9 mouse cellular contexts compared by ENCODE assay signal in the genomic region with DNA sequence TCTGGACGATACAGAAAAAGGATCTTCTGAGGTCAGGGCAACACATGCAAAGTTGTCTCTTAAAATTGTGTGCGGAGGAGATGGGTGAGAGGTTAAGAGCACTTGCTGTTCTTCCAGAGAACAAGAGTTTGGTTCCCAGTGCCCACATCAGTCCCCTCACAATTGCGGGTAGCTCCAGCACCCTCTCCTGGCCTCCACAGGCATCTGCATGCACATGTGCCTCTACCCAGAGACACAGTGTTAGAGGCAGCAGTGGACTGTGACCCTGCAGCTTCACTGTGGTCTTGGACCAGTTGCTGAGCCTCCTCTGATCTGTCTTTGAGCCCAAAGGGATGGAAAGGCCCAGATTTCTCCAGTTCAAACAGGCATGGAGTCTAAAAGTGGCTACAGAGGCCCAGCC. TPM values are rescaled to one million over a fixed set of nuclear protein-coding genes. Genes with fewer than 3 reads are reported as not detected.
DNase-seq lines count a peak whose midpoint lies in the region; ATAC-seq and TF ChIP-seq lines count a peak whose summit lies in the region.
"Not testable (repeated sequence)": the region's sequence is repeated elsewhere in the genome, so short reads cannot be mapped to it uniquely, and the experiment has no call there.
"Had no signal": no experiment of that assay in that cellular context is flagged by ENCODE, and none has a peak within 500 bp of the region (broad histone marks: within the 10 kb centered on the region; RNA-seq: fewer than 3 reads in every experiment).

No protein-coding gene starts in this region.

- H3K79me2 ChIP-seq in MEL (ENCODE audit: control insufficient read depth, insufficient read depth, low read length, poor library complexity); heart, adult 2 months (replicated peaks; ENCODE audit: control insufficient read depth, insufficient read depth, low read length): not testable (repeated sequence)

- not testable (repeated sequence) for H3K9ac ChIP-seq in MEL (ENCODE audit: control insufficient read depth, low read depth, low read length, poor library complexity, severe bottlenecking); heart, adult 2 months (ENCODE audit: low read depth, low read length); lung, embryonic 14.5 days

- intact Hi-C loops in heart, adult 2 months (cut with DNase I); left cerebral cortex, adult 2 months (cut with DNase I): not testable (repeated sequence)

- DNase-seq in A20 (ENCODE audit: low read depth, low spot score) (peak; percentile 17), MEL (ENCODE audit: low read depth, low spot score) (peak; percentile 48)
- DNase-seq in heart, adult 2 months; left cerebral cortex, adult 2 months (ENCODE audit: extremely low spot score in 1 of 2, low spot score in 2 of 2); lung, embryonic 14.5 days: not testable (repeated sequence)
- DNase-seq in spleen, postnatal 4 days (ENCODE audit: low spot score in 2 of 2): peak; percentile 38 to 69
- peak; percentile 27 to 31 for DNase-seq in thymus, postnatal 36 days

- WGBS in heart, adult 2 months: 94% methylated on average over 3 of the region's 3 CpGs
- 76% methylated on average over 3 of the region's 3 CpGs for WGBS in lung, embryonic 14.5 days

- peak; percentile 39 to 43 (median 40) for TF ChIP-seq CTCF in MEL (IDR thresholded peaks at IDR 0.05 in 2 of 3, conservative IDR thresholded peaks at IDR 0.05 in 1 of 3; ENCODE audit: control insufficient read depth in 1 of 3, insufficient read depth in 1 of 3, low read depth in 2 of 3, low read length in 3 of 3, poor library complexity in 1 of 3, severe bottlenecking in 1 of 3)
- 0 out of 2 replicates have a peak, but pooled peaks have one; percentile 23 for TF ChIP-seq CTCF in heart, adult 2 months (IDR thresholded peaks at IDR 0.05)
- peak; percentile 5 for TF ChIP-seq CTCF in left cerebral cortex, adult 2 months (IDR thresholded peaks at IDR 0.05)
- TF ChIP-seq CTCF in lung, embryonic 14.5 days (IDR thresholded peaks at IDR 0.05; ENCODE audit: low read depth): peak; percentile 23; the same call in 1 of the 2 replicates

- not testable (repeated sequence) for TF ChIP-seq RAD21 in MEL (IDR thresholded peaks at IDR 0.05; ENCODE audit: low read depth, low read length)

- TF ChIP-seq POLR2A in MEL (IDR thresholded peaks at IDR 0.05; ENCODE audit: control insufficient read depth in 1 of 2, insufficient read depth in 1 of 2, low read depth in 1 of 2, low read length in 2 of 2, poor library complexity in 1 of 2); heart, adult 2 months (IDR thresholded peaks at IDR 0.05; ENCODE audit: insufficient read depth, low read depth, low read length): not testable (repeated sequence)

- not testable (repeated sequence) for TF ChIP-seq EP300 in MEL (IDR thresholded peaks at IDR 0.05; ENCODE audit: low read depth in 1 of 2, low read length in 2 of 2); heart, adult 2 months (IDR thresholded peaks at IDR 0.05; ENCODE audit: insufficient read depth, low read depth, low read length)

- not testable (repeated sequence) for H3K4me3 ChIP-seq in MEL (ENCODE audit: control insufficient read depth in 1 of 2, insufficient read depth in 1 of 2, low read depth in 2 of 2, low read length in 2 of 2); heart, adult 2 months; left cerebral cortex, adult 2 months; lung, embryonic 14.5 days (ENCODE audit: low read depth, low read length)

- peak overlapping the region; percentile 15; the same call in 1 of the 2 replicates for H3K27ac ChIP-seq in MEL (ENCODE audit: control insufficient read depth, low read depth, low read length)
- not testable (repeated sequence) for H3K27ac ChIP-seq in heart, adult 2 months; left cerebral cortex, adult 2 months; lung, embryonic 14.5 days (ENCODE audit: low read depth)

- H3K27me3 ChIP-seq in MEL (ENCODE audit: control insufficient read depth in 1 of 2, insufficient read depth in 2 of 2, low read length in 2 of 2); heart, adult 2 months (ENCODE audit: control insufficient read depth, insufficient read depth, low read length); lung, embryonic 14.5 days (ENCODE audit: insufficient read depth, low read length): not testable (repeated sequence)

- peaks cover 9 to 16% of the 10 kb centered on the region in 2 experiments for H3K4me1 ChIP-seq in MEL (ENCODE audit: control insufficient read depth in 1 of 2, insufficient read depth in 2 of 2, low read length in 2 of 2)
- H3K4me1 ChIP-seq in heart, adult 2 months (ENCODE audit: control insufficient read depth, insufficient read depth, low read length); lung, embryonic 14.5 days (ENCODE audit: insufficient read depth): not testable (repeated sequence)

- H3K9me3 ChIP-seq in MEL (replicated peaks; ENCODE audit: insufficient read depth, low read length); lung, embryonic 14.5 days (ENCODE audit: low read depth, low read length): not testable (repeated sequence)

- not testable (repeated sequence) for ATAC-seq in lung, embryonic 14.5 days (ENCODE audit: insufficient read depth)

- not testable (repeated sequence) for H3K4me2 ChIP-seq in lung, embryonic 14.5 days

- peaks cover 0 to 13% of the 10 kb centered on the region in 2 experiments; a peak in 2 of 4 replicates for H3K36me3 ChIP-seq in MEL (ENCODE audit: control insufficient read depth in 1 of 2, insufficient read depth in 2 of 2, low read length in 2 of 2)
- not testable (repeated sequence) for H3K36me3 ChIP-seq in heart, adult 2 months (ENCODE audit: control insufficient read depth, insufficient read depth, low read length); lung, embryonic 14.5 days (ENCODE audit: insufficient read depth)

TF ChIP-seq in MEL, 35 proteins besides CTCF, POLR2A, EP300 and RAD21:
- TF ChIP-seq SMC3 (IDR thresholded peaks at IDR 0.05; ENCODE audit: low read depth, low read length): peak; percentile 36
TF ChIP-seq in MEL: peak in this region for 1; not testable (repeated sequence) for 34.

RNA-seq across cellular contexts. Expression of a gene that starts 4.0 kb away (rescaled TPM):
- total RNA-seq in MEL (2012; rRNA removed): 6.9 and 7.5 TPM in 2 replicates
- 1 to 10 TPM in 1 of 2 experiments, not detected in 1; 6.2 TPM for polyA plus RNA-seq in MEL (2012; ENCODE audit: insufficient read depth in 1 of 2, insufficient read length in 2 of 2, low read depth in 1 of 2, low replicate concordance in 2 of 2, missing spikeins in 1 of 2)
- 1 to 10 TPM; 4.3 to 5.3 TPM for total RNA-seq in heart, adult 2 months (2021)
- polyA plus RNA-seq in heart, adult 2 months (2012; rRNA removed): 2.9 and 3.9 TPM in 2 replicates
- total RNA-seq in left cerebral cortex, adult 2 months (2021): 1 to 10 TPM; 6.5 to 8.1 TPM
- 6.7 and 8.5 TPM in 2 replicates for polyA plus RNA-seq in lung, embryonic 14.5 days (2014; fragmentation: Nextera tagmentation; extraction: Ambion mirVana)

RNA-seq across cellular contexts. Expression of a gene that starts 15.1 kb away (rescaled TPM):
- 1.4 and 2.1 TPM in 2 replicates for total RNA-seq in MEL (2012; rRNA removed)
- polyA plus RNA-seq in MEL (2012; ENCODE audit: insufficient read depth in 1 of 2, insufficient read length in 2 of 2, low read depth in 1 of 2, low replicate concordance in 2 of 2, missing spikeins in 1 of 2): 1 to 10 TPM in 1 of 2 experiments, not detected in 1; 1.5 TPM
- total RNA-seq in heart, adult 2 months (2021): 1 to 10 TPM; 2.3 to 2.4 TPM
- 1.7 and 2.4 TPM in 2 replicates for polyA plus RNA-seq in heart, adult 2 months (2012; rRNA removed)
- total RNA-seq in left cerebral cortex, adult 2 months (2021): 1 to 10 TPM; 3.8 to 5.0 TPM
- polyA plus RNA-seq in lung, embryonic 14.5 days (2014; fragmentation: Nextera tagmentation; extraction: Ambion mirVana): 5.6 and 6.8 TPM in 2 replicates

RNA-seq across cellular contexts. Expression of a gene that starts 21.6 kb away (rescaled TPM):
- total RNA-seq in MEL (2012; rRNA removed): 2.3 and 2.5 TPM in 2 replicates
- 1 to 10 TPM in 1 of 2 experiments, not detected in 1; 2.1 TPM for polyA plus RNA-seq in MEL (2012; ENCODE audit: insufficient read depth in 1 of 2, insufficient read length in 2 of 2, low read depth in 1 of 2, low replicate concordance in 2 of 2, missing spikeins in 1 of 2)
- 1 to 10 TPM; 3.1 to 4.0 TPM for total RNA-seq in heart, adult 2 months (2021)
- 3.1 and 3.5 TPM in 2 replicates for polyA plus RNA-seq in heart, adult 2 months (2012; rRNA removed)
- total RNA-seq in left cerebral cortex, adult 2 months (2021): 1 to 10 TPM; 7.6 to 9.3 TPM
- polyA plus RNA-seq in lung, embryonic 14.5 days (2014; fragmentation: Nextera tagmentation; extraction: Ambion mirVana): 4.9 and 7.1 TPM in 2 replicates
- polyA plus RNA-seq: erythroblast, embryonic 14.5 days had no signal

RNA-seq across cellular contexts. Expression of a gene that starts 26.5 kb away (rescaled TPM):
- total RNA-seq in MEL (2012; rRNA removed): 4.3 and 5.4 TPM in 2 replicates
- 10 to 100 TPM in 1 of 2 experiments, not detected in 1; 12.0 TPM for polyA plus RNA-seq in MEL (2012; ENCODE audit: insufficient read depth in 1 of 2, insufficient read length in 2 of 2, low read depth in 1 of 2, low replicate concordance in 2 of 2, missing spikeins in 1 of 2)
- total RNA-seq in heart, adult 2 months (2021): 10 to 100 TPM; 36.5 to 37.2 TPM
- polyA plus RNA-seq in heart, adult 2 months (2012; rRNA removed): 30.8 and 31.6 TPM in 2 replicates
- total RNA-seq in left cerebral cortex, adult 2 months (2021): 10 to 100 TPM; 13.4 to 14.3 TPM
- 4.7 and 6.5 TPM in 2 replicates for polyA plus RNA-seq in lung, embryonic 14.5 days (2014; fragmentation: Nextera tagmentation; extraction: Ambion mirVana)
- polyA plus RNA-seq: CD4-positive, CD25-positive, alpha-beta regulatory T cell, adult 4 months had no signal

RNA-seq across cellular contexts. Expression of a gene that starts 34.8 kb away (rescaled TPM):
- total RNA-seq in MEL (2012; rRNA removed): 3.7 and 4.1 TPM in 2 replicates
- 1 to 10 TPM in 1 of 2 experiments, not detected in 1; 3.1 TPM for polyA plus RNA-seq in MEL (2012; ENCODE audit: insufficient read depth in 1 of 2, insufficient read length in 2 of 2, low read depth in 1 of 2, low replicate concordance in 2 of 2, missing spikeins in 1 of 2)
- 1 to 10 TPM; 3.2 TPM for total RNA-seq in heart, adult 2 months (2021)
- polyA plus RNA-seq in heart, adult 2 months (2012; rRNA removed): 2.6 and 3.5 TPM in 2 replicates
- total RNA-seq in left cerebral cortex, adult 2 months (2021): 1 to 10 TPM; 3.8 to 5.6 TPM
- 9.3 and 10.4 TPM in 2 replicates for polyA plus RNA-seq in lung, embryonic 14.5 days (2014; fragmentation: Nextera tagmentation; extraction: Ambion mirVana)
- polyA plus RNA-seq: erythroblast, embryonic 14.5 days had no signal
